Mouse (Mus musculus) liver, postnatal 0 days (tissue): ENCODE data around the gene Fam83d.

Source experiments
- CTCF ChIP-seq: sonication (generic); IDR thresholded peaks from 2 replicates; pipeline ENCODE4 v1.5.1; 2016; ENCODE audit warnings: antibody characterized with exemption, low read depth
- EP300 ChIP-seq: IDR thresholded peaks from 2 replicates; pipeline ENCODE4 v1.6.1; 2016; ENCODE audit warnings: antibody characterized with exemption, low read depth, mild to moderate bottlenecking

DNA sequence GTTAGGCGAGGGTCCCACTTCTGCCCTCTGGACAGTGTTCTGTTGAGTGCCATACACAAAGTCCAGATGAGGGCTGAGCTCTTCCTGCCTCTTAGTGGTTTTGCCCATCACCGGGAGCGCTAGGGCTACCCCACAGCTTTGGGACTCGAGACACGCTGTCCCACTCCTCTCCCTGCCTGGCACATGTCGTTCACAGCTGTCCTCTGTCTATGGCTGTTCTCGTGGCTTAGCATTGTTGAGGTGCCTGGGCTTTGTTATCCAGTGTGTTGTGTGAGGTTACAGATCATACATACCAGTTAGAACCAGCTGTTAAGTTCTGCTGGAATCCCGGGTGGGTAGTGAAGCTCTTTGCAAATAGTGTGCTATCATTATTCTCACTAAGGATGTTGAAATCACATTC is 49.8 kb downstream of the Fam83d start:
- TF ChIP-seq CTCF (no peak), EP300 (no peak)
